Mouse (Mus musculus) layer of hippocampus, adult 11-12 months (tissue): Measurements from ENCODE around the gene Gria1.

Experiments
- DNase-seq: peaks from one replicate; pipeline ENCODE4 v3.0.0; 2022; ENCODE audit warnings: low spot score

Gria1 gene

DNA sequence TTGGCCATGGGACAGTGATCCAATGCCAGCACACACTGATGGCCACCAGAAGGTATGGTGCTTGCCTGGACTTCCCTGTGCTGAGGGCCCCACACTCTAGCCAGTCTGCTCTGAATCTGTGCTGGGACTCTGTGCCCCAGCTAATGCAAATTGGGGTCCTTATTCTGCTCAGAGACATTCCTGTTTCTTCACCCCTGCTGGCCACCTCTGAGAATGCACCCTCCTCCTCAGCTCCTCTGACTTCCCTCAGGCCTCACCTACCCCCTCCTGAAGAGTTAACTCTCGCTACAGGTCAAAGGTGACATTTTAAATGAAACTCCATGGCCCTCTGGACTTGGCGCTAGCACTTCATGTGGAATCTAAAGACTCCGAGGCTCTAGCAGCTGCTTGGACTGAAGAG is 165.4 kb downstream of the Gria1 start:
- no peak for DNase-seq

DNA sequence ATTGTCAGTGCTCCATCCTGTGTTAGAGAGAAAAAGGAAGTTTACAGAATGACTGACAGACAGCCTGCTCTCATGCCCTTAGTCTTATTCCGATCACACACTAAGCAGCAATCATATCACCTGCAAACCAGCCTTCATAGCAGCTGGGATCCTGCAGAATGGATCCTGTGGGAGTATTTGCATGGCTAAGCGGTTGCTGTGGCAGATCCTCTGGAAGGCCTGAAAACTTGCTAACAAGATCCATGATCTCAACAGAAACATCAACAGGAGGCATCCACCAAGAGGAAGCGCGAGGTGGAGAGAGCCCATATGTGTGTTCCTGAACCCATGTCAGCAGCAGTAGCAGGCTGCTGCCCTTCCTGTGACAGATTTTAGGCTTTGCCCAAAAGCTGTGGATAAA is 173.0 kb downstream of the Gria1 start:
- DNase-seq, result no peak

DNA sequence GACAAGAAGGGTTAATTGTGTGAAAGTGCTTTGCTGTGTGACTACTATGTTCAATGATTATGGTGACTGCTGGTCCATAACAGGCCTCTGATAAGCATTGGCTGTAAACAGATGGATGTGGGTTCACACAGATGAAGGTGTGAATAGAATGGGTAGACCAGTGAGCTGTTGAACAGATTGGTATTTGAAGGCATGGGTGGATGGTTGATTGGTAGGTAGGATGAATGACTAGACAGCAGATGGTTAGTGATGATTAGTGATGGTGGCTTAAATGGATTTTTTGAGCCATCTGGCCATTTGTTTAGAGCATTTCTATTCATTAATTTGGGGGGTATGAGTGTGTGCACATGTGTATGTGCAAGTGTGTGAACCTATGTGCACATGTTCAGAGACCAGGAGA is 173.9 kb downstream of the Gria1 start:
- peak; percentile 40 for DNase-seq

DNA sequence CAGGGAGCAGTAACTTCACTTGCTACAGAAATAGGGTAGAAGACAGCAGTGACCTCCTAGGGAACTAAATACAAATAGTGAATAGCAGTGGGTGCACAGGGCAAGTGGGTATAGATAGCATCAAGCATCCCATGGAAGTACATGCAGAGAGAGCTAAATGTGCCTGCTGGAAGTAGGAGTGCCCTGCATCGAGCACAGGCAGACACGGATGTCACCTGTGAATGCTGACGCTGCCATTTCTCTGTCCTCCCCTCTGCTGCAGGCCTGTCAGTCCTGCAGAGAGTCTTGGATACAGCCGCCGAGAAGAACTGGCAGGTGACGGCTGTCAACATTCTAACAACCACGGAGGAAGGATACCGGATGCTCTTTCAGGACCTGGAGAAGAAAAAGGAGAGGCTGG is 178.2 kb downstream of the Gria1 start:
- DNase-seq, result no peak

DNA sequence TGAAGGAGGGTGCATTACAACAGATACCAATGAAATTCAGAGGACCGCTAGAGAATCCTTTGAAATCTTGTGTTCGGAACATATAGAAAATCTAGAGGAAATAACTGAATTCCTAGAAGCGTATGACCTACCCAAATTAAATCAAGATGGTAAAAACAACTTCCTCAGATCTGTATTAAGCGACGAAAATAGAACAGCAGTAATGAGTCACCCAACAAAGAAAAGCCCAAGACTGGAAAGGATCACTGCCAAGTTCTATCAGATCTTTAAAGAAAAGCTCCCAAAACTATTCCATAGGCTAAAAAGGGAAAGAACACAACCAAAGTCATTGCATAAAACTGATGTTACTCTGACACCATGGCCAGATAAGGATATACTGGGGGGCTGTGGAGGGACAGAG is 183.6 kb downstream of the Gria1 start:
- DNase-seq, result no peak

DNA sequence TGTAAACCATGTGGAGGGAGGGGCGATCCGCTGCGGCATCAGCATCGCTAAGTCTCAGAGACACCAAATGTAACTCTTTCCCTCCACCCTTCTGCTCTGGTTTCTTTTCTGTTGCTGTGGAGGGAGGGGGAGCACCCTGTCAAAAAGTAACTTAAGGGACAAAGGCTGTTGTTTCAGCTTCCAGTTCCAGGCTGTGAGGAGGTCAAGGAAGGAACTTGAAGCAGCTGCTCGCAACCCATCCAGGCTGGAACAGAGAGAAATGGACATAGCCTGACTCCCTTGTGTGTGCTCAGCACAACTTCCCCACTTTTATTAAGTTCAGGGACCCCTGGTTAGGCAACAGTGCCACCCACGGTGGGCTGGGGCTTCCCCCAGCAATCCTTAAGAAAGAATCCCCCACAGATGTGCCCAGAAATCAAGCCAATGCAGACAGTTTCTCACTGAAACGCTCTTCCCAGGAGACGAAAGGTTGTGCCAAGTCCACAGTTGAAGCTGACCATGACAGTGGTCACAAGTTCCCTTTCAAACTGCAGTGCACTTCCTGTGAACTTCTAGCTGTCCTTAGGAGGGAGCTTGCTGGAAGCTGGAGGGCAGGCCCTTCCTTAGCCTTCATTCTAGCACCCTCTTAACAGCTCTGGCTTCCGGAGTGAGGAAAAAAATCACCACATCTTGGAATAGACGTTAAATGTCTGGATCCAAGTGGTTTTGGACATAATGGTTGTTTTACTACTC is 190.2 kb downstream of the Gria1 start:
- no peak for DNase-seq

DNA sequence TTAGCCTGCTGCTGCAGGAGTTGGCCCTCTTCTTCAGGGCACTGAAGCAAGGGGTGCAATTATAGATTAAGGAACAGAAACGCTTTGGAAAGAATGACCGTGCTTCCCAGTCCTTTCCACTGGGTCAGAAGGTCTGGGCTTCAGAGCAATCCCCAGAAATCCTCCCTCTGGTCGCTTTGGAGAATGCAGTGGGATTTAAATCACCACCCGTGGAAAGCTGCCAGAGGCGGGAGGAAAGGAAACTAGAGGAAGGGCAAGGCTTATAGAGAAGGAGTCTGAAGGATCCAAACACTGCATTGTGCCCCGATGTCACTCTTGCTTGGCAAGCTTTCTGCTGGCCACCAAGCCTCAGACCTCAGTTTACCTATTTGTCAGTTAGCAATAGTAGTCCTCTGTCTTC is 193.2 kb downstream of the Gria1 start:
- DNase-seq, result no peak

DNA sequence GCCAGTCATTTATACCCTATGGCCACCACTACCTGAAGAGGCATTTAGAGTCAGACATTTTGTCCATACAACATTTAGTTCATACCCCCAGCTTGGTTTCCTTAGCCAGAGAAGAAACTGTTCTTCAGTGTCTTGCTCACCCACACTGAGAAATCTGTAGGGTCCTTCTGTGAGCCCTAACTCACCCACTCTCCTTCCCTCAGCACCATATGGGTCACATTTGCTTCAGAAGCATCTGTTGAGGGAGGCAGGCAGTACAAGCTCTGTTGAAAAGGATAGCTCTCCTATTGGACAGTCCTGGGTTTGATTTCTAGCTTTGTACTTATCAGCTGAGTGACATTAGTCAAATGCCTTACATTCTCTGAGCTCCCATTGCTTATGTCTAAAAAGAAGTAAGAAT is 196.1 kb downstream of the Gria1 start:
- no peak for DNase-seq

DNA sequence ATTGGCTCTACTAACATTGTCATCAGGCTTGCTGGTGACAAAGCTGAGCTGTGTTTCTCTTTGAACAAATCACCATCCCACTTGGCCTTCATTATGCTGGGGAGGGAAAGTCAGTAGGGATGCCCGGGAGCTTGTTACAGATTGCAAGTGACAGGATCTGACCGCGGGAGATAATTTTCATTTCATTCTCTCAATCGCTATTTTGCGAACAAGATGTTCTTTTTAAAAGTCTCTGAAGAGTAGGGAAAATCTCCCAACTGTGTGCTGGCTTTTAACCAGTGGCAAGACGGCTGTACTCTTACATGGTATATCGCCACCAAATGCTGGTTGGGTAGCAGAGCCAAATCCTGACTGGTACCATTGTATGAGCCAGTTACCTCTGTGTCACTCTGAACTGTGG is 202.9 kb downstream of the Gria1 start:
- DNase-seq, result no peak

DNA sequence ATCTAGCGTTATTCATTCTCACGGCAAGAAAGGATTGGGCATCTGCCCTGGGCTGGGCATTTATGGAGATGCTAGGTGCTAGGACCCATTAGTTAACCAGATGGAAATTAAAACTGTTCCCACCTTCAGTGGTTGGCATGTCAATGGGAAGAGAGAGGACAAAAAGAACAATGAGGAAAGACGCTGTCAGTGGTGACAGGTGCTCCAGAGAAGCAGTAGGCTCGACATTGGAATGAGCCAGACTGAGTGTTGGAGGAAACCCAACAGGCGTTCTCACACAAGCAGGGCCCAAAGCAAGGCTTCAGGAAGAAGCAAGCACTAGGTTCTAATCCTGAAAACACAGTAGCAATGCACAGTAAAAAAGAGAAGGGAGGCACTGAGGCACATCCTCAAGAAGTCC is 203.4 kb downstream of the Gria1 start:
- peak; percentile 60 for DNase-seq

DNA sequence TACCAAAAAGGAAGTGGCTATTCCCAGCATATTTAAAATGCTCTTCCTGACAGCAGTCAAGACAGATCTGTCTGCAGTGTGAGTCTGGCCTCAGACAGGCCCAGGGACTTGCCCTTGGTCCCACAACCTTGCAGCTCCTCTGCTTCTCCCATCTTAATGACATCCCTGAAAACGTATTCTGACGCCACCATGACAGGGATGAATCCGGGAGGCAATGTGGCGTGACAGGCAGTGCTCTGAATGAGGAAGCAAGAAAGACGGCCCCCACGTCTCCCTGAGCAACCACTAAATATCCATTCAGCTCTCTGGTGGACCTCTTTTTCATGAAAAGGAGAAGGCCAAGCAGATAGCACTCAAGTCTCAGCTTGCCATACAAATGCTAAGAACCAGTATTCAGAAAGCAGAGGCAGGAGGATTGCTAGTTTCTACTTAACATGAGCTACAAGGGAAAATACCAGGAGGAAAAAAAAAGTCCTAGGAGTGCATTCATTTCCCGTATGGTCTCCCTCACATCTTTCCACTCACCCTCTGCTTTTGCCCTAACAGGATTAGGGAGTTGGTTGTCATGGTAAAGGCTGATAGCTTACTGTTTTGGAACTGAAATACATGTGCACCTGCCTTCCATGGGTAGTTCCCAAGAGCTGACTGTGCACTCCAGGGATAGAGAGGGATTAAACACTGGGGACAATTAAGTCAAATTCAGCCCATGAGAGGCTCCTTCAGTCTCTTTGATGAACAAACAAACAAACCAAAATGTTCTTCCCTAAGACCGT is 211.8 kb downstream of the Gria1 start:
- no peak for DNase-seq

DNA sequence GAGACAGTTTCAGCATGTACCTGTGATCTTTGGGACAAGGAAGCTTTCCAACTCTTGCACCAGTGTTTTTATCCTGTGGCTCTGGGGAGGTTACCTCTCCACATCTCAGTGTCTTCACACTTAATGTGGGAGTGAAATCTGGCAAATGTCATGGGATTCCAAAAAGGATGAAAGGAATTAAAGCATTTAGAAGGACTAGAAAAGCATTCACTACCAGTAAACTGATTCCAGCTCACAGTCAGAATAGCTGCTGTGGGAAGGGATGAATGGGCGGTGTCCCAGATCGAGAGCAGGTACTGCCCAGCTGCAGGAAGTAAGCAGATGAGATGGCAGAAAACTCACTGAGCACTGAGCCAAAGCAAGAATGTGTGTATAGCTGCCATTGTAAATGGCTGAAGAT is 224.3 kb downstream of the Gria1 start:
- DNase-seq, result no peak

DNA sequence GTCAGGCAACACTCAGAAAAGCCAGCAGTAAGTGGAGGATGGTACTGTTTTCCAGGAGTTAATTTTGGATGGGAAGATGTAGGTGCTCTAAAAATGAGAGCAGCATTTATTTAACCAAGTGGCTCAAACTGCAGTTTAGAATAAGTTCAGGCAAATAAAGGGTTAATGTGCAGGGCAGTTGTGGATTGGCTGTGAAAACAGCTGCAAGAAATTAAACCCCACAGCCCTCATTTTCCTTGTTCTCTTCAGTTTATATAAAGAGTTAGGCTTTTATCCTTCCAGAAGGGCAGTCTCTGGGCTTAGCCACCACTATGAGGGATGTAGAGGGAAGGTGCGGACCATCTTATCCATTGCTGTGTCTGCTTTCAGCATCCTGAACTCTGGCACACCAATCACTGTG is 225.2 kb downstream of the Gria1 start:
- DNase-seq, result no peak

DNA sequence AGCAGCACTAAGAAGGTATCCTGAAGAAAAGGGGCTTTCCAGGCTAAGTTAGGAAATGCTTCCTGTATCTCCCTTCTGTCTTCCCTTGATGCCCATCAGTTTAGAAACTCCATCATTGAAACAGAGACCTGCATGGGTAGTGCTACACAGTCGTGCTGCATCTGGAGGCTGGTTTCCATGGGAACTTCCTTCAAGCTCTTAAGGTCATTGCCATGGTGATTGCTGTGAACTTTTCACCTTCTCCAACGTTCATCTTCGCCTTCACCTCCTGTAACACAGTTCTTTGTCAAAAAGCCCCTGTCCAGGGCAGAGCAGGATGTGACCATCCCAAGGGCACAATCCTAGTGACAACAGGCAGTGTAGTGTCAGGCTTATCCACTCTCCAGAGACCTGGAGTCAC is 228.6 kb downstream of the Gria1 start:
- DNase-seq, result no peak

DNA sequence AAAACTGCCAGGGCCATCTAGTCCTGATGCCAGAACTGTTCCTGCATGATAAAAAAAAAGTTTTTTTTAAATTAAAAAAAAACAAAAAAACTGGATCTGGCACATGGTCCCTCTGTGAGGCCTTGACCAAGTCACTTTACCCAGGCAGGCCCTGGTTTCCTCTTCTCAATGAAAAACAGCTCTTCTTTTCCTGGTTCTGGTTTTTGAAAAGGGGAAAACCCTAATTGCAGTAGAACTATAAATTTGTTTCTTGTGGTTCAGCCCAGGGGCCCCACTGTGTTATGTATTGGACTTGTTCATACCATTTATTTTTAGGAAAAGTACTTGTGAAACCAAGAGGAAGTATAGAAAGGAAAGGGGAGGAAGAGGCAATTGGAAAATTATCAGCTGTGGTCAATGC is 232.6 kb downstream of the Gria1 start:
- no peak for DNase-seq

DNA sequence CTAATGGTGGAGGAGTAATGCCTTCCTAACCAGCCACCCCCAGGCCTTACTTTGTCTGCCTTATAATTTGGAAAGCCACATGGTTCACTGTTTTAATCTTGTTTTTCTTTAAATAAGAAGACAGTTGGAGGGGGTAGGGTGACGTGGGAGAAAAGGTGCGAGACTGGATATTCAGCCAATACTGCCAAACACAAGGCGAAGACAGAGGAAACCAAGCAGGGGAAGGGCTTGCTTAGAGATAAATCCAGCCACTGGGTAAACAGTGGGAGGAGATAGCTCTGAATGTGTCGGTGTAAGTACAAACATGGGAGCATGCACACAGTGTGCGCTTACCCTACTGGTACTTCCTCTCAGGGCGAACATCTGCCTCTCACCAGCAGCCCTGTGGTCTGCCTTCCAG is 233.4 kb downstream of the Gria1 start:
- no peak for DNase-seq

DNA sequence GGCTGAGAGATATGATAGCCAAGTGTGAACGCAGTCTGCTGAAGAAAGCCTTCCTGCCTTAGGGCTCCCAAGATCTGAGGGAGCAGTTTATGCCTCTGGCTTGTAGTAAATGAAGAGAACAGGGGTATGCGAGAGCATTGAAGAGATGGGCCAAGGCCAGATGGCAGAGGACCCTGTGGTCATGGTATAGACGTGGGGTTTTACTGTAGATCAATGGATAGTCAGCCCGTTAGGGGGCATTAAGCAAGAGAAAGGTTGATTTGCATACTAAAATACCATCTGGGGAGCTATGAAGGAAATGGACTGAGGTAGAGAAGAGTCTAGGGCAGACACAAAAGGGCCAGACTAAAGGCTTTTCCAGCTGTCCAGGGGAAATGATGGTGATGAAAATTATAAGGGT is 237.7 kb downstream of the Gria1 start:
- no peak for DNase-seq

DNA sequence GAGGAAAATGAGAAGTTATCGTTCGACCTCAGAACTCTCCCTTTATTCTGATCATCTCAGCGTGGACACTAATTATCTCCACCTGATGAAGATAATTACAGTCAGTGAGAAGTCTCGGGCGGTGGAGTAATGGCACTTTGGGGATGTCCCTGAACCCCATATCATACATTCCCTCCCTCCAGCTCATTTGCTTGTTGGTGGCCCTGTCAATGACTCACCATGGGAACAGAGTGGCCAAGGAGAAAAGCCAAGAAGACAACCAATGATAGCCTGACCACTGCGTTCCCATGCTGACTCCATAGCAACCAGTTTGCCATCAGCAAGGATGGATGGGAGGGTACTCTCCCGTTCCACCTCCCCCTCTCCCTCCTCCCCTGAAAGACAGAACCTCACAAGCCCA is 238.9 kb downstream of the Gria1 start:
- no peak for DNase-seq

DNA sequence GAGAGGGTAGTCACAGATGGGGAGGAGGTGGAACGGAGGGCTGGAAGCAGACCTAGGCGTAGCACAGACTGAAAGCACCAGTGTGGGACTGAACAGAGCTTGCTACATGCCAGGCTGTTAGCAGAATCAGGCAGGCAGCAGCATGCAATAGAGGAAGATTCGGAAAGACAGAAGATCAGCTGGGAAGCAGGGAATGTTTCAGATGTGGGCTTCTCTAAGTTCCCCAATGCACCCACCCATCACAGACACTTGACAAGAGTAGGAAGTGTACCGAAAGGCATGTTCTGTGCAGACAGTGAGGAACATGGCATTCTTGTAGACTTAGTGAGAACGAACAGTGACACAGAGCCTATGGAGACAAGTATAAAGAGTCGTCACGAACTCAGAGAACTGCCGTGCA is 260.5 kb downstream of the Gria1 start:
- DNase-seq, result peak; percentile 75

DNA sequence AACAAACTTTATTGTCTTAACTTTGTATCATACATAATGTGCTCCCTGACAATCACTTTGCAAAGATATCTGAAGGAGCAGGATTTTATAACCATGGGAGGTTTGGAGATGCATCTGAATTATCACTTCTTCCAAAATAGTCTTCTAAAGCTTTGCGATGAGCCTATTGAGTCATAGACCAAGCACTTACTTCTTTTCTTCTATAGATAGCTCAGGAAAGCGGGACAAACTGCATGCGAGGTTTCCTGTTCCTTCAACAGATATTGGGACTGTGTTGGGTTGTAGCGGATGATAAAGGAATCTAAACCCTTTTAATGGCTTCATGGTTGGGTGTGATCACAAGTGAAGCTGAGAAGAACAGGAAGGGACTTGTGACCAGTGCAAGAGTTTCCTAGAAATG is 263.5 kb downstream of the Gria1 start:
- no peak for DNase-seq

DNA sequence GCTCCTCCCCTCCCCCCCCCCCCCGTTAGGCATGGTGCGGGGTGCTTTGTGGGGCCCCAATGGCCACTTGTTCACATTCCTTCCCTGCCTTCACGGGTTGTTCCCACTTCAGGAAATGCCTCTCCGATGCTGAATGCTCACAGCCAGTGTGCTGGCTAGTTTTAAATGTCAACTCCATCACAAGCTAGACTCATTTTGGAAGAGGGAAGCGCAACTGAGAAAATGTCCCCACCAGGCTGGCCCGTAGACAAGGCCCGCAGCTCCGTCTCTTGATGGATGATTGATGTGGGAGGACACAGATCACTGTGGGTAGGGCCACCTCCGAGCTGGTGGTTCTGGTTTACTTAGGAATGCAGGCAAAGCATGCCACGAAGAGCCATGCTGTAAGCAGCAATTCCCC is 266.9 kb downstream of the Gria1 start:
- no peak for DNase-seq

DNA sequence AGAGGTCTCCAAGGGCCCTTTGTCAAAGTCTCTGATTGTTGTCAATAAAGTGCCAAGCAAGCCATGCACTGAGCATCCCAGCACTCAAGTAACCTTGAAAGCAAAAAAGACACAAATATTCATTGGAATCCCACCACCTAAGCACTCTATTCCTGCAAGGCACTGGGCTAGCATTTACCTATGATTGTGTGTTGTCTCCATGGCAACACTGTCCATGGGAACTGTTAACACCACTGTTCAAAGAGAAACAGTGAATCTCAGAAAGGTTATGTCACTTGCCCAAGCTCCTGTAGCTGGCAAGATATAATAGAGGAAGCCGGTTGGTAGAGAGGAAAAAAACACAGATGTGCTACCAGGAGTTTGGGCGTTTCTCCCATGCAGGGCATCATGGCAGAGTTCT is 274.9 kb downstream of the Gria1 start:
- no peak for DNase-seq

DNA sequence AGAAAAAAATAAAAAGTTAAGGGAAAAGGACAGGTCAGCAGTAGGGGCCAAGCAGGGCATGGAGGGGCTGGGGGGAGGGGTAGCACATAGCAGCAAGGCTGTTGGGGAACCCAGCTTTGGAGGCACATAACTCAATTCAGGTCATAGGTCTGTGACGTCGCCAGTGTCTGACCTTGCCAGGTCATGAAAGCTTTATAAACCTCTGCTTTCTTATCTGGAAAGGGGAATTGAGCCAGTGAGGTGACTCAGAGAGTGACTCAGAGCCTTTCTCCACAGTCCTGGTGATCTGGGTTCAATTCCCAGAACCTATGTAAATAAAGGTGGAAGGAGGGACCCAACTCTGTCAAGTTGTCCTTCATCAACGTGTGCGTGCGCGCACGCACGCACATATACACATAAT is 286.2 kb downstream of the Gria1 start:
- no peak for DNase-seq

DNA sequence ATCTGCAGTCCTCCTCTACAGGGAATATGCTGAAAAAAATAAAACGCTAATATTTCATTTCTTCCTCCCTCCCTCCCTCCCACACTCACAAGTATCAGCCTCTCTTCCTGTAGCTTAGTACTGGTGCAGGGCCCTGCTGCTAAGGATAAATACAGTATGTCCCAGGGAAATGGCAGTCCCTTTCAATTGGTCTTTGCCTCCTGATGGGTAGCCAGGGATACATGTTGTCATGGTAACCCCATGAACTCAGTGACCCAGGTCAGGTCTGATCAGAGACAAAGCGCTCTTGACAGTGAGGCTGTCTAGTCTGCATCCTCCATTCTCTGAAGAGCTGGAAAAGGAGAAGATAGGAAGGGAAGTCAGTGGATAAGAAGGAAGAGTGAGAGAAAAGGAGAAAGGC is 287.1 kb downstream of the Gria1 start:
- no peak for DNase-seq
